Mouse (Mus musculus): Measurements from ENCODE around the gene Ece2. TPM values are rescaled to one million over a fixed set of nuclear protein-coding genes. Genes with fewer than 3 reads are reported as not detected.

The Ece2 gene
- total and polyA plus RNA-seq, 2 experiments from 2014 or later: 0.26 to 1.5 TPM

DNA sequence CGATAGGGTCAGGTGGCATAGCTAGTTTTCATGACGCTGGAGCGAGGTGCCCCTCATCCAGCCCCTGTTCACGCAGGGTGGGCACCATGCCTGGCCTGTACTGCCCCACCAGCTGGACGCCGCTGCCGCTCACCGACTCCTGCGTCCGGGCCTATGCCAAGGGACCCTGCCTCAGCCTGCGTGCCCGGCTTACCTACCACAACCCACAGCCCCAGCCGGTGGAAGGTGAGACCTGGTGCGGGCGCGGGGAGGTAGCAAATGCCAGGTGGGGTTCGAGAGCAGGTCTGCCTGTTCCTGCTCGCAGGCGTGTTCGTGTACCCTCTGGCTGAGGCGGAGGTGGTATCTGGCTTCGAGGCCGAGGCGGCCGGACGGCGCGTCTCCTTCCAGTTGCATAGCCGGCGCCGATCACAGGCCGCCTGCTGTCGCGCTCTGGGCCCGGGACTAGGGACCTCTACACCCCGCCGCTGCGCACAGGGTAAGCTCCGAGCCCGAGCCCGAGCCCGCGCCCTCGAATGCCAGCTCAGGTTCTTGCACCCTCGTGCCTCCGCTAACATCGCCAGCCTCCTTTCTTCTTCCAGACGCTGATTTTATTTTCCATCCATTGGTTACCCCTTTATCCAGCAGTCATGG is 38.4 kb upstream of the Ece2 start:
- Histone ChIP-seq H3K27me3 (ENCODE audit: control insufficient read depth, insufficient read depth, low read length) (peaks cover 62% of the 10 kb centered on the region), H3K36me3 (replicated peaks; ENCODE audit: control insufficient read depth, insufficient read depth, low read length) (no peaks in the 10 kb centered on the region), H3K4me2 (ENCODE audit: low read depth, low read length) (peak overlapping the region; percentile 12; the same call in 1 of the 2 replicates), H3K27ac (ENCODE audit: low read depth) (no peak overlapping the region), H3K9me3 (replicated peaks; ENCODE audit: control insufficient read depth, low read length) (no peaks in the 10 kb centered on the region), H3K4me3 (ENCODE audit: low read depth, low read length) (peak overlapping the region; percentile 15; the same call in 1 of the 2 replicates), H3K9ac (replicated peaks; ENCODE audit: low read depth, low read length) (no peak overlapping the region), H3K4me1 (ENCODE audit: control insufficient read depth, insufficient read depth) (peaks cover 11% of the 10 kb centered on the region; the same call in 1 of the 2 replicates)
- WGBS: 5% methylated on average over 48 of the region's 48 CpGs
- DNase-seq (ENCODE audit: low spot score) (no peak), ATAC-seq (ENCODE audit: insufficient read depth, low read depth) (no peak)
- TF ChIP-seq EP300 (IDR thresholded peaks at IDR 0.05; ENCODE audit: low read depth) (no peak), CTCF (IDR thresholded peaks at IDR 0.05; ENCODE audit: low read depth) (no peak)

DNA sequence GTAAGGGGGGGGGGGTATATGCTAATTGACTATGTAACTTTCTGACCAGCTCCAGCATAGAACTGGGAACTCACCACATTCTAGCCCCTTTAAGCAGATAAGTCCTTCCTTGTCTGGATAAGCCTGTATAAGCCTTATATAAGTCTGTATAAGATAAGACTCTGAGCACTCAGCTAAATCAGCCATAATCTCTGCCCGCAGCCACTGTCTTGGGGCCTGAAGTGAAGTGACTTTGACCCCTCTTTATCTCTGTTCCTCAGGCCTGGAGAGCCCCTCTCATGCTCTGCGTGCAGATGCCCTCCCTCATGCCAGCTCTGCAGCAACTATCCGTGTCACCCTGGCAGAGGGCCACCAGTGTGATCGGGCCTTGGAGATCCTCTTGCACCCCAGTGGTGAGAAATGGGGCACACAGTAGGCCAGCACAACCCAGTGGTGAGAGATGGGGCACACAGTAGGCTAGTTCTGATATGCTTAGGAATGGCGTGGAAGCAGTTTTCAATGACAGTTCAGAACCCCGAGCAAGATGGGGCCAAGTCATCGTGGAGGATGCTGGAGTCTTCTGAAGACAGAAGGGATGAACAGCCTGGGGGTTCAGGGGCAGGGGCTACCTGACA is 34.5 kb upstream of the Ece2 start:
- ATAC-seq (ENCODE audit: insufficient read depth, low read depth) (no peak), DNase-seq (ENCODE audit: low spot score) (no peak)
- no peak overlapping the region for H3K9ac ChIP-seq (replicated peaks; ENCODE audit: low read depth, low read length)
- H3K27ac ChIP-seq (ENCODE audit: low read depth): no peak overlapping the region
- no peaks in the 10 kb centered on the region for H3K9me3 ChIP-seq (replicated peaks; ENCODE audit: control insufficient read depth, low read length)
- 66% methylated on average over 7 of the region's 7 CpGs for WGBS
- no peak for TF ChIP-seq CTCF (IDR thresholded peaks at IDR 0.05; ENCODE audit: low read depth)
- no peak for TF ChIP-seq EP300 (IDR thresholded peaks at IDR 0.05; ENCODE audit: low read depth)
- peaks cover 5% of the 10 kb centered on the region; the same call in 1 of the 2 replicates for H3K4me1 ChIP-seq (ENCODE audit: control insufficient read depth, insufficient read depth)
- no peaks in the 10 kb centered on the region for H3K36me3 ChIP-seq (replicated peaks; ENCODE audit: control insufficient read depth, insufficient read depth, low read length)
- H3K4me3 ChIP-seq (ENCODE audit: low read depth, low read length): no peak overlapping the region
- H3K27me3 ChIP-seq (ENCODE audit: control insufficient read depth, insufficient read depth, low read length): peaks cover 44% of the 10 kb centered on the region
- no peak overlapping the region for H3K4me2 ChIP-seq (ENCODE audit: low read depth, low read length)

DNA sequence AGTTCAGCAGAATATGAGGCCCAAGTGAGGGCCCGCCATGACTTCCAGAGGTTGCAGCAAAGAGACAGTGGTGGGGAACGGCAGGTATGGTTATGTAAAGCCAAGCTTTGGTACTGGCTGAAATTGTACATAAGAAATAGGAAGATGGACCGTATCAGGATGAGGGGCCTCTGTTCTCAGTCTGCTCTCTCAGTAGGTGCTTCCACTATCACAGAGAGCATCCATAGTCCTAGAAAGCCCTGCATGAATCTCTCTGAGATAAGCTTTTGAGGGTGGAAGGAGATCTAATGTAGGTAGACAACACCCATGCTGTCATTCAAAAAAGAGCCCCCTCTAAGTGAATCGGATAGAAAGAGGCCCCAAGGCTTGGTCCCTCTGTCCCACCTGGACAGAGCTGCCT is 33.9 kb upstream of the Ece2 start:
- Histone ChIP-seq H3K27ac (ENCODE audit: low read depth) (no peak overlapping the region), H3K9ac (replicated peaks; ENCODE audit: low read depth, low read length) (no peak overlapping the region), H3K9me3 (replicated peaks; ENCODE audit: control insufficient read depth, low read length) (no peaks in the 10 kb centered on the region), H3K36me3 (replicated peaks; ENCODE audit: control insufficient read depth, insufficient read depth, low read length) (no peaks in the 10 kb centered on the region), H3K4me2 (ENCODE audit: low read depth, low read length) (no peak overlapping the region), H3K27me3 (ENCODE audit: control insufficient read depth, insufficient read depth, low read length) (peaks cover 38% of the 10 kb centered on the region), H3K4me1 (ENCODE audit: control insufficient read depth, insufficient read depth) (no peaks in the 10 kb centered on the region; the same call in 1 of the 2 replicates), H3K4me3 (ENCODE audit: low read depth, low read length) (no peak overlapping the region)
- no peak for DNase-seq (ENCODE audit: low spot score)
- WGBS: 76% methylated on average over 4 of the region's 4 CpGs
- no peak for TF ChIP-seq EP300 (IDR thresholded peaks at IDR 0.05; ENCODE audit: low read depth)
- no peak for TF ChIP-seq CTCF (IDR thresholded peaks at IDR 0.05; ENCODE audit: low read depth)
- no peak for ATAC-seq (ENCODE audit: insufficient read depth, low read depth)

DNA sequence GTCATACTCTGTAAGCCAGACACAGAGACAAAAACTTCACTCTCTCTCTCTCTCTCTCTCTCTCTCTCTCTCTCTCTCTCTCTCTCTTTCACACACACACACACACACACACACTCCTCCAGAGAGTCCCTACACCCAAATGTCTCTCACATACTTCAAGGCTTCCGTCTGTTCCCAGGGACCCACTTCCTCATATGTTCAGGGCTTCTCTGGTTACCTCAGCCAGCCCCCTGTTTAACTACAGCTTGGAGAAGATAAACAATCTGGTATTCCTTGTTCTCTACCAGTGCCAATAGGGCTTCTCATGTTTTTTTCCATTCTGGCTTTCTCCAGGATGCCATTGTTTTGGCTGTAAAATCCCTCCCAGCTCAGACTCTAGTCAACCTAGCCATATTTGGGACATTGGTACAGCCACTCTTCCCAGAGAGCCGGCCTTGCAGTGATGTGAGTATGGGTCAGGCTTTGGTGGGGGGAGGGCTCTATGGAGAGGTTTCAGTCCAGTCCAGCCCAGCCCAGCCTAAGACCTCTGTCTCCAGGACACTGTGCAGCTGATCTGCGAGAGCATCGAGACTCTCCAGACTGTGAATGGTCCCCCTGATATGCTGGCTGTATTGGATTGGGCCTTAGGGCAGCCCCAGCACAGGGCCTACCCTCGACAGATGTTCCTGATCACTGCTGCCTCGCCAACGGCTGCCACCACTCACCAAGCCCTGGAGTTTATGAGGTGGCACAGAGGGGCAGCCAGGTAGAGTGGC is 32.8 kb upstream of the Ece2 start:
- Histone ChIP-seq H3K4me1 (ENCODE audit: control insufficient read depth, insufficient read depth) (no peaks in the 10 kb centered on the region), H3K4me2 (ENCODE audit: low read depth, low read length) (no peak overlapping the region), H3K9ac (replicated peaks; ENCODE audit: low read depth, low read length) (no peak overlapping the region), H3K4me3 (ENCODE audit: low read depth, low read length) (no peak overlapping the region), H3K9me3 (replicated peaks; ENCODE audit: control insufficient read depth, low read length) (no peaks in the 10 kb centered on the region), H3K36me3 (replicated peaks; ENCODE audit: control insufficient read depth, insufficient read depth, low read length) (no peaks in the 10 kb centered on the region), H3K27me3 (ENCODE audit: control insufficient read depth, insufficient read depth, low read length) (peaks cover 27% of the 10 kb centered on the region), H3K27ac (ENCODE audit: low read depth) (no peak overlapping the region)
- no peak for TF ChIP-seq EP300 (IDR thresholded peaks at IDR 0.05; ENCODE audit: low read depth)
- no peak for TF ChIP-seq CTCF (IDR thresholded peaks at IDR 0.05; ENCODE audit: low read depth)
- ATAC-seq (ENCODE audit: insufficient read depth, low read depth) (no peak), DNase-seq (ENCODE audit: low spot score) (no peak)
- WGBS: 54% methylated on average over 7 of the region's 7 CpGs

DNA sequence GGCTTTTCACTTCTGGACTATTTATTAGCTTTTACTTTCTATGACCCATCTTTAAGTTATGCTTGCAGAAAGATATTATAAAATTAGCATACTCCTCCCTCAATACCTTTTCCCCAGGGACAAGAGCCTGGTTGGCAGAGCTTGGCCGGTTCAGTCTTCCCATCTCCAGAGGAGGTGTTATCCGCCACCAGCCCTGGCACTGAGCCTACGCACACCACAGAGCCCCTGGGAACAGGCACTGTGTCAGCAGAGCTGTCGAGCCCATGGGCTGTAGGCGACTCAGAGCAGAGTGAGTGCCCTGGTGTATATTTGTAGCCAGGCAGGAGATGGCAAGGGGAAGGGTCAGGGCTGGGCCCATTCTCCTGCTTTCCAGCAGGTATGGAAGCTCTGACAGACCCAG is 29.1 kb upstream of the Ece2 start:
- H3K4me2 ChIP-seq (ENCODE audit: low read depth, low read length): no peak overlapping the region
- H3K9ac ChIP-seq (replicated peaks; ENCODE audit: low read depth, low read length): no peak overlapping the region
- no peak overlapping the region for H3K4me3 ChIP-seq (ENCODE audit: low read depth, low read length)
- H3K4me1 ChIP-seq (ENCODE audit: control insufficient read depth, insufficient read depth): no peaks in the 10 kb centered on the region
- peaks cover 7% of the 10 kb centered on the region for H3K36me3 ChIP-seq (replicated peaks; ENCODE audit: control insufficient read depth, insufficient read depth, low read length)
- no peaks in the 10 kb centered on the region for H3K9me3 ChIP-seq (replicated peaks; ENCODE audit: control insufficient read depth, low read length)
- TF ChIP-seq EP300 (IDR thresholded peaks at IDR 0.05; ENCODE audit: low read depth) (no peak), CTCF (IDR thresholded peaks at IDR 0.05; ENCODE audit: low read depth) (no peak)
- ATAC-seq (ENCODE audit: insufficient read depth, low read depth) (no peak), DNase-seq (ENCODE audit: low spot score) (no peak)
- 51% methylated on average over 5 of the region's 5 CpGs for WGBS
- no peak overlapping the region for H3K27ac ChIP-seq (ENCODE audit: low read depth)
- H3K27me3 ChIP-seq (ENCODE audit: control insufficient read depth, insufficient read depth, low read length): 0 out of 2 replicates have a peak, but pooled peaks cover 7% of the 10 kb centered on the region
